Mouse (Mus musculus): ENCODE data around the gene Cpt1c.

The Cpt1c gene

DNA sequence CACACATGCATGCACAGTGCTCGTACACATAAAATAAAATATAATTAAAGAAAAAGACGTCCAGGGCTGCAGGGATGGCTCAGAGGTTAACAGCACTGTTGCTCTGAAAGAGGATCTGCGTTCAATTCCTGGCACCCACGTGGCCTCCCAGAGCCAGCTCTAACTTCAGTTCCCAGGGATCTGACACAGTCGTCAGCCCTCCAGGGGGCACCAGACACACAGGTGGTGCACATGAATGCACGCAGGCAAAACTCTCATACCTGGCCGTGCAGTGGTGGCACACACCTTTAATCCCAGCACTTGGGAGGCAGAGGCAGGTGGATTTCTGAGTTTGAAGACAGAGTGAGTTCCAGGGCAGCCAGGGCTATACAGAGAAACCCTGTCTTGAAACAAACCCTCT lies 8.7 kb downstream of the Cpt1c start:
- CTCF ChIA-PET = interaction anchor here (0.7 kb wide), 1 partner anchor 96 kb away, joined by 7 read pairs; no protein-coding TSS in a partner anchor

DNA sequence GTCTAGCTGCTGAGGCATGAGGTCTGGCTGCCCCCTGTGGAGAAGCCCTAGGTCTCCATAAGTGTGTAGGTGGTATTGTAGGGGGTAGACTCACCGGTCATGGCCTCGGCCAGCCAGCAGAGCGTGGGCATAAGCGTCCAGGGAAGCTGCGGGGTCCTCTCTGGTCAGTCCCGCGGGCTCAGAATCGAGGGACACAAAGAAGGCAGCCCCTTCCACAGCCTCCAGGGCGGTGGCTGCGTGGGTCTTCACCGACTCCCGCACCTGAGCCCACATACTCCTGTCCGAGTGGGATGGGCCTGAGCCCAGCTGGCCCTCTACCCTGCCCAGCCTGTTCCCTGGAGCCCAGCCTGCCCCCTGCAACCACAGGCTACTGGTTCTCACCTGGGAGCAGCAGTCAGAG lies 9.7 kb downstream of the Cpt1c start:
- CTCF ChIA-PET = no interaction called here

DNA sequence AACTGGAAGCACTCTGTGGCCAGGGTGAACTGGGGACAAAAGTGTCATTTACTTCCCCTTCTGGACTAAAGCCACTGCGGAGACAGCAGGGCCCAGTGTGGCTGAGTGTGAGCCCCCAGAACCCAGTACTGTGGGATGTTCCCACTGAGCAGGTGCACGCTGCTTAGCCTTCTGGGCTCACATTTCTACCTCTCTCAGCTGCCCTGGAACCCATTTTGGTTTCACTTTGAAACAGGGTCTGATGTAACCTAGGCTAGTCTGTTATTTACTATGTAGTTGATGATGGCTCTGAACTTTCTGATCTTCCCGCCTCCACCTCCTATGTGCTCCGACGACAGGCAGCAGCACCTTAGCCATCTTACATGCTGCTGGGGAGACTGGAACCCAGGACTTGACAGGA lies 11.8 kb downstream of the Cpt1c start:
- CTCF ChIA-PET = no interaction called here

DNA sequence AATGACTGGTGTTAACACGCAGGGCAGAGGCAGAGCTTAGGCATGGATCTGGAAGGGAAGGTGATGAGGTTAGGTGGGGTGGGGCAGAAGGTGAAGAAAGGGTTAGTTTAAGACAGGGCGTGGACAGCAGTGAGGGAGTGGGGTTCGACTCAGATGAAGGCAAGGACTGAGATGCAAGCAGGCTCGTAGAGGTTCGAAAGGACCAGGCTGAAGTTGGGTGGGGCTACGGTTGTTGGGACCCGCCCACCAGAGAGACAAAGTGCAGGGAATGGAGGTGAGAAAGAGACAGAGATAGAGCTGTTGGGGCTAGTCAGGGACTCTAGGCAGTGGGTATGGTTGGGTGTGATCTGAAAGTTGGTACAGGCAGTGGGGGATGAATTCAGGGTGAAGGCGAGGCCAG lies 12.3 kb downstream of the Cpt1c start:
- CTCF ChIA-PET = no interaction called here

DNA sequence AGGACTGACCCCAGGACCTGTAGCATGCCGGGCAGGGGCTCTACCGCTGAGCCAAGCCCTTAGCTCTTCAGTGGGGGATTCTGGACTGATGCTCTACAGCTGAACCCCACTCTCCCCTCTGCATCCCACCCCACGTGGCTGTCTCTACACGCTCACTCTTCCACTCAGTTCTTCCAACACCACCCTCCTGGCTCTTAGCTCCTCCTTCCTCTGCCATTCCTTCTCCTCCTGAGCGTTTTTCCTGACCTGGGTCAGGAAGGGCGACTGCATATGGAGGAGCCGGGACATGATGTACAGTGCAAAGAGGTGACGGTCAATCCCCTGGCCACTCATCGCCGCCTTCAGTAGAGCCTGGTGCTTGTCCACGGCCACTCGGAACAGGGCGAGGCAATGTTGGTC lies 14.1 kb downstream of the Cpt1c start:
- CTCF ChIA-PET = no interaction called here

DNA sequence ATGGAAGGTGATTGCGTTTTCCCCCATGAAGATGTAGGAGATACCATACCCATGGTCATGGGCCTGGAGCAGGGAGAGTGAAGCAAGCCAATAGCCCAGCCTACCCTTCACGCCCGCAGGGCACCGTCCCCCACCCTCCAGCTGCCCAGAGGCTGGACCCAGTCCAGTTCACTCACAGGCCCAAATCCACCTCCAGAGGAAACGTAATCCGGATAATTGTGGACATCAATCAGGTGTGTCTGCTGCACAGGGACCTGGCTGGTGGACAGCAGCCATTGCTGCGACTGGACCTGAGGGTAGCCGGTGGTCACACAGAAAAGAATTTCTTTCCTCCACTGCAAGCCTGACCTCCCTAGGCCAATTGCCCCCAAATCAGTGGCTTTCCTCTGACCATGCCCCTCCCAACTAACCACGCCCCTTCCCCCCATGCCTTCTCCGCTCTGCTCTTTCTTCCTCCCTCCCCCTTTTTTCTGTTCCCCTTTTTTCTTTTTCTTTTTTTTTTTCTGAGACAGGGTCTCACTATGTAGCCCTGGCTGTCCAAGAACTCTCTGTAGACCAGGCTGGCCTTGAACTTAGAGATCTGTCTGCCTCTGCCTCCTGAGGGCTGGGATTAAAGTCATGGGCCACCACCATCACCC lies 14.7 kb downstream of the Cpt1c start:
- CTCF ChIA-PET = no interaction called here

DNA sequence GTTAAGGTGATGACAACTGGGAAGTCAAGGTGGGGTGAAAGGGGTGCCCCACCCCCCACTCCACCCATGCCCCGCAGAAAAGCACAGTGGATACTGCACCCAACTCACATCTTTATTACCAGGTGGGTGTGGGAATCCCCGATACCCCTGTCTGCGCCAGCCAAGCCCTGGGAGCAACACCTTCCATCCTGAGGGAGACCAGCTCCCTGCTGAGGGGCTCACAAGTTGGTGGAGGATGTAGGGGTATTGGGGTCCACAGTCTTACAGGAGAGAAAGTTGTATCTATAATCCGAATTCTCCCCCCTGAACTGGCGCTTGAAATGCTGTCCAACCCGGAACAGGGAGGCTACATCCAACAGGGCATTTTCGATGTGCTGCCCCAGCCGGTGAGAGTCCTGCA lies 15.4 kb downstream of the Cpt1c start:
- CTCF ChIA-PET = no interaction called here

DNA sequence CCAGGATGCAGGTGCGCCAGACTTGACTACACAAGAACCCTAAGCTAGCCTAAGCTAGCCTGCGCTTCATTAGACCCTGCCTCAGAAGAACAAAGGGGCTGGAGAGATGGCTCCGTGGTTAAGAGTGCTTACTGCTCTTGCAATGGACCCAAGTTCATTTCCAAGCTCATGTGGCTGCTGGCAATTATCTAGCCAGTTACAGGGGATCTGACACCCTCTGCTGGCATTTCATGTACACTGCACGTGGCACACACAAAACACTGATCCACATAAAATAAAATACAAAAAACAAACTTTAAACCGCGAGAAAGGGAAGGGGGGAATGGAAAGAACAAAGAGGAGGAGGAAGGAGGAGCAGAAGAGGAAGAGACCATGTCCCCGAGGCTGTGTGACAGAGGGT lies 16.4 kb downstream of the Cpt1c start:
- CTCF ChIA-PET = no interaction called here

DNA sequence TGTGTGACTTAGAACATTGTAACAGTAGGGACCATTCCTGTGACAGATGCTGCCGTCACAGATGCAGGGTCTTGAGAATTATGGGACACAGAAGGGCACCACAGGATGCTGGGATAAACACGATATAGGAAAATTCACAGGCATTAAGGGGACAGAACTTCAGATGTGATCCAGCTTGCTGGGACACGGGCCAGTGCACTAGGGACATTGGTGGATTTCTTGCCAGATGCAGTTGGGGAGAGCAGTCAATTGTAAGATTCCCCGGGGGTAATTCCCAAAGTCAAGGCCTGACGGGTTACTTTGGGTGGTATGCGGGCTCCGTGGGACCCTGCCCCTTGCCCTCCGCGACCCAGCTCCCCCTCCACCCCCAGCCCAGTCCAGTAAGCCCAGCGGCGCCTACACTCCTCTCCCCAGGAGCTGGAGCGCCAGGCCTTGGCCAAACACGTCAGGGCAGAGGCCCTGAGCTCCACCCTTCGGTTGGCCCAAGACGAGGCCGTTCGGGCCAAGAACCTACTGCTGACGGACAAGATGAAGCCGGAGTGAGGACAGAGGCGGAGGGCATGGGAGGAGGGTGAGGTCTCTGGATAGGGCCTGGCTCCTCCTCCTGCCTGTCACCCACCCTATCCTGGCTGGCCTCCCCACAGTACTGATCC lies 17.3 kb downstream of the Cpt1c start:
- CTCF ChIA-PET = interaction anchor here (0.6 kb wide), 1 partner anchor 166 kb away, joined by 3 read pairs; no protein-coding TSS in a partner anchor

DNA sequence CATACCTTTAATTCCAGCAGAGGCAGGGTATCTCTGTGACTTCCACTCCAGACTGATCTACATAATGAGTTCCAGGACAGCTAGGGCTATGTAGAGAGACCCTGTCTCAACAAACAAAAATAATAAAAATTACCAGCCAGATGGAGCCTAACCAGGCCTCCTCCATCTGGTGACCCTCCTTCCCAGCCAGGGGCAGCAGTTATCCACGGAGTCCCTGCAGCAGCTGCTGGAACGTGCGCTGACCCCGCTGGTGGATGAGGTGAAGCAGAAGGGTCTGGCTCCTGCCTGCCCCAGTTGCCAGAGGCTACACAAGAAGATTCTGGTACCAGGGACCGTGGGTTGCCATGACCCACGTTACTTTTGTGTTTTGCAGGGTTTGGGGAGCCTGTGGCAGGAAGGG lies 18.4 kb downstream of the Cpt1c start:
- CTCF ChIA-PET = interaction anchor here (0.5 kb wide), 1 partner anchor 167 kb away, joined by 3 read pairs; no protein-coding TSS in a partner anchor

DNA sequence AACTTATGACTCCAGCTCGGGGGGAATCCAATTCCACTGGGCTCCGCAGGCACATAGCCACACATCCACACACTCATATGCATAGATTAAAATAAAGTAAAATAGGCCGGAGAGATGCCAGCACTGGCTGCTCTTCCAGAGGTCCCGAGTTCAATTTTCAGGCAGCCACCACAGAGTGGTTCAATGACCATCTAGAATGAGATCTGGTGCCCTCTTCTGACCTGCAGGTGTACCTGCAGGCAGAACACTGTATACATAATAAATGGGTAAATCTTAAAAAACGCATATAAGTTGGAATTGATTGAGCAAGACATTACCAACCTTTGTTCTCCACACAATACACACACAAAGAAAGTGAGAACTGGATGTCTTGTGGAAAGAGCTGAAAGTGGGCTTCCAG lies 19.0 kb downstream of the Cpt1c start:
- CTCF ChIA-PET = interaction anchor here (0.5 kb wide), 1 partner anchor 168 kb away, joined by 3 read pairs; no protein-coding TSS in a partner anchor

DNA sequence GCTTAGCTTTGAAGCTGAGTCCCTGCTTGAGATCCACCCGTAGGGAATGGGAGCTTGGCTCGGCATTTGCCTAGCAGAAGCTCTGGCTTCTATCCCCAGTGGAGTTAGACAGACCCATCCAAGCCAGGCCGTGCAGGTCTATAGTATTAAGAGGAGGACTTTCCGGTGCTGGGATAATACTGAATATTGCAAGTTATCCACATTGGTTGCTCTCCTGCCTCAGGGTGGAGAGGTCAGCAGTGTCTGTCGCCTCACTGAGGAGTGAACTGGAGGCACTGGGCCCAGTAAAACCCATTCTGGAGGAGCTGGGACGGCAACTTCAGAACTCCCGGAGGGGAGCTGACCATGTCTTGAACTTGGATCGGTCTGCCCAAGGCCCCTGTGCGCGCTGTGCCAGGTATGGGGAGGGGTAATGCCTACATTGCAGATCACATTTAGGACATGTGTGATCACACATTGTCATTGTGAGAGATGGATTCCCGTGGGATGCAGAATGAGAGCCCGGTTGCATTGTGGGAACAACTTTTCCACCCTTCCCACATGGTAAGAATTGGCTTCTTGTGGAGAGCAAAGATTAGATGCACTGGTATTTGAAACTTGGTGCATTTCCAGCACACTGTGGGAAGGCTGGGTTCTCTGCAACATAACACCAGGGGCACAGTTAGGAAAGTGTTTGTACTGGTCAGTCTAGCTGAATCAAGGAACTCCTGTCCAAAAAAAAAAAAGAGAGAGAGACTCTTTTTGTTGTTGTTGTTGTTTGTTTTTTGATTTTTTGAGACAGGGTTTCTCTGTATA lies 20.4 kb downstream of the Cpt1c start:
- CTCF ChIA-PET = no interaction called here

DNA sequence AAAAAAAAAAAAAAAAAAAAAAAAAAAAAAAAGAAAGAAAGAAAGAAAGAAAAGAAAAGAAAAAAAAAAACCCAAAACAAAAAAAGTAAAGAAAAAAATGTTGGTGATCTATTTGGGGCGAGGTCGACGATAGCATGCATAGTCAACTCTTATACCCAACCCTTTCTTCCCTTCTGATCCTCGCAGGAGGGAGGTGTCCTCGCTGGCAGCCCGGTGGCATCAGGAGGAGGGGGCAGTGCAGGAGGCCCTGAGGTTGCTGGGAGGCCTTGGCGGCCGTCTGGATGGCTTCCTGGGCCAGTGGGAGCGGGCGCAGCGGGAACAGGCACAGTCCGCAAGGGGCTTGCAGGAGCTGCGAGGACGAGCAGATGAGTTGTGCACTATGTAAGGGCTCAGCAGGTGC lies 21.1 kb downstream of the Cpt1c start:
- CTCF ChIA-PET = no interaction called here

DNA sequence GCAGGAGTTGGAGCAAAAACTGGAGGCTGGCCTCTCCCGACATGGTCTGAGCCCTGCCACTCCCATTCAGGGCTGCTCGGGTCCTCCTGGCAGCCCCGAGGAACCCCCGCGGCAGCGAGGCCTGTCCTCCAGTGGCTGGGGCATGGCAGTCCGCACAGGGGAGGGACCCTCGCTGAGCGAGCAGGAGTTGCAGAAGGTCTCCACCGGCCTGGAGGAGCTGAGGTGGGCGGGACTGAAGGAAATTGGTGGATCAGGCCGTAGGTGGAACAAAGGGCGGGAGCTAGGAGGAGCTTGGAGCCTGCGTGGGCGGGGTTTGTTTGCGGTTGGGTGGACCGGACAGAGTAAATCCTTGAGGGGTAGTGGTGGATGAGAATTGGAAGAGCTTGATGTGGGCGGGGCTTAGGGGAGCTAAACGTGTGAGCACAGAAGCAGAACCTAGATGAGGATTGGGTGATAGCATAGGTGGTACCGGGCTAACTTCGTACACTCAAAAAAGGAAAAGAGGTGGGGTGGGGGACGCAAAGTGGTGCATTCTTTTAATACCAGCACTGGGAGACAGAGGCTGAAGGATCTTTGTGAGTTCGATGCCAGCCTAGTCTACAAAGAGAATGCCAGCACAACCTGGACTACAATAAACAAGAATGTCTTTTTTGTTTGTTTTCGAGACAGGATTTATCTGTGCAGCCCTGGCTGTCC lies 21.9 kb downstream of the Cpt1c start:
- CTCF ChIA-PET = interaction anchor here (0.5 kb wide), 1 partner anchor 353 kb away, joined by 3 read pairs; no protein-coding TSS in a partner anchor

DNA sequence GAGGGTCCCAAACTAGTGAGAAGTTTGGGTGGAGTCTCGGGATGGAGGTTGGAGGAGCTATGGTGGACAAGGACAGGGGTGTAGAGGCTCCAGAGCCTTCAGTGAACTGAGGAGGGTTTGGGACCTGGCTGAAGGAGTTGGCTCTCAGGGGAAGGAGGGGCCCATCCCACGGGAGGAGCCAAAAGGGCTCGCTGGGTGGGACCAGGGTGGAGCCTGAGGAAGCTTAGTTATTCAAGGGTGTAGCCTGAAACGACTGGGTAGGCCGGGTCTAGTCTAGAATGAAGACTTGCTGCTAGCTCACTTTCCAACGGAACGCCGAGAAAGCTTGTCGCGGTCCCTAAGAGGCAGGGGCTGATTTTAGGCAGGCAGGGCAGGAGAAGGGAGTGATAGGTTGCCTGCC lies 22.7 kb downstream of the Cpt1c start:
- CTCF ChIA-PET = no interaction called here

DNA sequence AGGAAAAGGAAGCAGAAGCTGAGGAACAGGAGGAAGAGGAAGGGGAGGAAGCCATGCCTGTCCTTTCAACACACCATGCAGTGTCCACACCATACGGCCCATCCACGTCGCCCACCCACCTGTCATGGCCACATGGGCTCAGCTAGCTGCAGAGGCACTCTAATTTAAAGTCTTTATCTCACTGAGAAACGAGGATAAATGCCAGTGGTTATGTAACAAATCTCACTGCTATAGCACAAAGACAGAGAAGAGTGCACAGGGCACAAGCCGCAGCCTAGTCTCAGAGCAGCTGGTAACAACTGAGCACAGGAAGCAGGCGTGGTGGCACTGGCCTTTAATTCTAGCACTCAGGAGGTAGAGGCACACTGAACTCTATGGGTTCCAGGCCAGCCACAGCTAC lies 24.7 kb downstream of the Cpt1c start:
- CTCF ChIA-PET = no interaction called here

DNA sequence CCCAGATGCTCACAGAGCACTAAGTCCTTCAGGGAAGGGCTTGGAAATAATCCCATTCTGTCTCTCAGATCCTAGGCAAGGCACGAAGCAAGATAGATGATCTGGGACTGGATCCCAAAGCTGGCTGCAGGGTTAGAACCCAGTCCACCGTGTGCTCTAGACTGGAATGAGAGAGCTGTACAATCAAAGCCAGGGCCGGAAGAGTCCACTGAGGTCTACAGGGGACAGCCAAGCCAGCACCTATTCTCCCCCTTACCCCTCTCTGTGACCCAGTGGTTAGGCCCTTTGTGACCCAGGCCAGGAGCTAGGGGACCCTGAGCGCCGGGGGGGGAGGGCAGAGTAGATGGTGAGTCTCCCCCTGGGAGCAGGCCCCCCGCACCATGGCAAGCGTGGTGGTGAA lies 31.7 kb downstream of the Cpt1c start, which contains the start of gene Tsks:
TSS of gene Tsks (plus strand) at position 301 of the 400 bp plus-strand sequence.
- CTCF ChIA-PET = no interaction called here

DNA sequence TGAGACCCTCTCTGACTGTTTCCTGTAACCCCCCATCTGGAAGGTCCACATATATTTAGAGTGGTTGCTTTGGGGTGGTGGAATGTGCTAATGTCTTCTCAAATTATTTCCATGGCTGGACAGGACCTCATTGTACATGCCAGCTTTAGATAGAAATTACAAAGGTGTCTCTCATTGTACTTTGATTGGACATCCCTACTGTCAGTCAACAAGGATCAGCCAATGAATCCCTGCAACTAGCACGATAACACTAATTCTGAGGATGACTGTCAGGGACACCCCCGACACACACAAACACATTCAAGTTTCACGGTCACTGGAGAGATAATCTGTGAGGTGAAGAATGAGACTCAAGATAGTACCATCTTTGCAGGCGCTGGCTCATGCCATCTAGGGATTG lies 36.0 kb downstream of the Cpt1c start:
- CTCF ChIA-PET = no interaction called here

DNA sequence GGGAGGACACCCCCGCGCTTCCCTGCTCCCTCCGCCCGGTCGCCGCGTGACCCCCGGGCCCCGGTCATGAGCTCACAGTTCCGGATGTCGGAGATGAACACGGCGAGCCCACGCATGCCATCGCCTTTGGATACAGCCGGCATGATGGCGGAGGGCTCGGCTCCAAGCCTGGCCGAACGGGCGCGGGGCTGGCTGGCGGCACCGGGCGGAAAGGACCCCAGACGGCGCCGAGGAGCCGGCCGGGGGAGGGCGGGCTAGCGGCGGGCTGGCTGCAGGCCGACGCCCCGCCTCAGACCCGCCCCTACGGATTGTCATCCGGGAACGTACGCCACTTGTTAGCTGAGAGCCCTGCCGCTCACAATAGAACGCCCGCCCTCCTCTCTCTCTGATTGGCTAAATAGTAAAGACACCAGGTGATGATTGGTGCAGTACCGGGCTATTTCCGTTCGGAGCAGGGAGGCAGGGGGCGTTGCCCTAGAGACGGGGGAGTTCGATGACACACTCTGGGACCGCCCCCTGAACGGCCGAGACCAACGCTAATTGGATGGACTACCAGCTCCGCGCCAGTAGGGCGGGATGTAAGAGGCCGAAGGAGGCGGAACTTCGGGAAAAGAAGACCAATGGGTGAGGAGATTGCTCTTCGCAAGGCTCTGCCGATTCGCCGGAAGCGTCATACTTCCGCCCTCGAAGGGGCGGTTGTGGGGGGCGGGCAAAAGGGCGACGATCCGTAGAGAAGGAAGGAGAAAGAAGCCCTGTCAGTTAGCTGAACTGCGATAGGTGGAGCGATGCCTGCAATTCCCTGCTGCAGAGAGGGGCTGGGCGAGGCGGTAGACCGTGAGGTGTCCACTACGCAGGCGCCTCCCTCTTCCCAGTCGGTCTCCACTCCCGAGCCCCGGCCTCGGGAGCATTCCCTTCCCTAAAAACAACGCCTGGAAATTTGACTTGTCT lies 45.2 kb downstream of the Cpt1c start, which contains the start of gene Ap2a1:
TSS of gene Ap2a1 (minus strand) at position 293 of the 948 bp plus-strand sequence.
- CTCF ChIA-PET = no interaction called here

DNA sequence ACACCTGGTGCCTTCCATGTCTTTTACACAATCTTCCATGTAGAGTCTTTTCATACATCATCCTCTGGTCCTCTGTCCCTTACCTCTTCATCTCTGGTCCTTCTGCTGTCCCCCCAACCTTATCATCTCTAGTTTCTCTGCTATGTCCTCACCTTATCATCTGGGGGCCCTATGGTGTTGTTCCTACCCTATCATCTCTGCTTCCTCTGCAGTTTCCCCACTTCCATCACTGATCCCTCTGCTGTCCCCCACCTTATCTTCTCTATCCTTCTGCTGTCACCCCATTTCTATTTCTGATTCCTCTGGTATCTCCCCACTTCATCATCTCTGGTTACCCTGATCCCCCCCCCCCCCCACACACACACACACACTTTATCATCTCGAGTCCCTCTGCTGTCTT lies 46.1 kb downstream of the Cpt1c start:
- CTCF ChIA-PET = no interaction called here

DNA sequence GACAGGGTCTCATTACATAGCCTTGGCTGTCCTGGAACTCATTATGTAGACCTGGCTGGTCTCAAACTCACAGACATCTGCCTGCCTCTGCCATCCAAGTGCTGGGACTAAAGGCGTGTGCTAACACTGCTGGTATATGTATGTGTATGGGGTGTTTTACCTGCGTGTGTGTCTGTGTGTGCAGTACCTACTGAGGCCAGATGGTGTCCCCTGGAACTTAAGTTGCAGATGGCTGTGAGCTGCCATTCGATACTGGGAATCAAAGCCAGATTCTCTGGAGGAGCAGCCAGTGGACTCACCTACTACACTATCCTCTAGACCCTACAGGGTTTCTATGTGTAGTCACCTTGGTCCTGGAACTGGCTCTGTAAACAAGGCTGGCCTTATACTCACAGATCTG lies 49.2 kb downstream of the Cpt1c start:
- CTCF ChIA-PET = no interaction called here

Measured in spleen, embryonic (tissue).